Mouse (Mus musculus) CD4-positive, CD25-positive, alpha-beta regulatory T cell, adult 4 months (primary cell): ENCODE measurements around the gene Sgpp1. TPM values are rescaled to one million over a fixed set of nuclear protein-coding genes. Genes with fewer than 3 reads are reported as not detected.

Experiments
- ATAC-seq: one replicate; pipeline ENCODE4 v1.8.0; 2017
- polyA plus RNA-seq, 2 experiments: library from polyadenylated mRNA; unstranded; fragments of 100-300 nt; shearing (Covaris generic); gene quantifications; one replicate each; pipeline ENCODE4 v1.2.1; 2017

The Sgpp1 gene
- 10 to 100 TPM in 1 of 2 experiments, 1 to 10 TPM in 1; 9.7 to 18.9 TPM for polyA plus RNA-seq

DNA sequence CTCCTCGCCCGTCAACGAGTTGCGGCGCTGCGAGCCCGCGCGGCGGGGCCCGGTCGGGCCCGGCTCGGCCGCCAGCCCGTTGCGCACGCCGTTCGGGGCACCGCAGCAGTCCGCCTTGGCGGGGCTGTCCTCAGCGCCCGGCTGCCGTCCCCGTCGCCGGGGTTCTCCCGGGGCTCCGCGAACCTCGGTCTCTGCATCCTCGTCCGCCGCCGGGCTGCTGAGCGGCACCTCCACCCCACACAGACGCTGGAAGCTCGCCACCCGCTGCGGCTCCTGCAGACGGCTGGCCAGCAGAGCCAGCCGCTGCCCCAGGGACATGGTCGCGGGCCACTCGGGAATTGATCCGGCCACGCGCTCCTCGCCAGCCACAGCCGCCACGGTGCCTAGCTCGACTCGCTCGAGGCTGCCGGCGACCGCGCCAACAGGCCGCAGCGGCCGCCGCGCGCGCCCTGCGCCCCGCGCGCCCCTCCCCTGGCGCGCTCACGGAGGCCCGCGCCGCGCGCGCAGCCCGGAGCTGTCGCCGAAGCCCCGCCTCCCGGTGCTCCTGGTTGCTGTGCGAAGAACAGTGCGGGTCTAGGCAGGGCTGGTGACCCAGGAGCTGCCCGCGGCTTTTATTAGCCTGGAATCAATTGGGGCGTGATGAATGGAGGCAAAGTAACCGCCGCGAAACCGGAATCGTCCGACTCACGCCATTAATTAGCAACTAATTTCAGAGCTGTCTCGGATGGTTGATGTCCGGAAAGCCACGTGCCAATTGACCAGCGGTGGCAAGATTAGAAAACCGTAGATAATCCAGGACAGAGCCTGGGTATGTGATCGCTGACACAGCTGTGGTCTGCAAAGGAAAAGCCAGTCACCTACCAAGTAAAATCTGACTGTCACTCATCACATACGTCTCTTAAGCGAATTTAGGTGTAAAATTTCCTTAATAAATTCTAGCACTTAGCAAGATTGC lies at the start of gene Sgpp1:
Gene Sgpp1, minus strand, starts transcription at position 484 of the 955 bp plus-strand sequence.
- ATAC-seq = peak; percentile 75

DNA sequence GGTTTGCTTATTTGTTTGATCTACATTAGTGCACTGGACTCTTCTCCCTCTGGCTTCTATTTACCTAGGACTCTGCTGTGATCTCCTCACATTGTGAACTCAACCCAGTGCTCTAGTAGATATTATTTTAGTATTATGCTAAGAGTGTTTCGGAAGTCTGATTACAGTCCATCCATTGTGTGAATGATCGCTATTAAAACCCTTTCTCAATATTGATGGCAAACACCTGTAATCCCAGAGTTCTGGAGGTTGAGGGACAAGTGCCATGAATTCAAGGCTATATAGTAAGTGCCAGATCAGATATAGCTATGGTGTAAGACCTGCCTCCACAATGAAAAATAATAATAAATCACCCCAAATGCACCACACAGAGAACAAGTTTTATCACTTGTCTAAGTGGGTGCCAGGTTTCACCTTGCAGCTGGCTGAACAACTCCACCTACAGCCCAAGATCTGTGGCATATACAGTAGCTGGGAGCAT lies 48.8 kb upstream of the Sgpp1 start:
- no peak for ATAC-seq

DNA sequence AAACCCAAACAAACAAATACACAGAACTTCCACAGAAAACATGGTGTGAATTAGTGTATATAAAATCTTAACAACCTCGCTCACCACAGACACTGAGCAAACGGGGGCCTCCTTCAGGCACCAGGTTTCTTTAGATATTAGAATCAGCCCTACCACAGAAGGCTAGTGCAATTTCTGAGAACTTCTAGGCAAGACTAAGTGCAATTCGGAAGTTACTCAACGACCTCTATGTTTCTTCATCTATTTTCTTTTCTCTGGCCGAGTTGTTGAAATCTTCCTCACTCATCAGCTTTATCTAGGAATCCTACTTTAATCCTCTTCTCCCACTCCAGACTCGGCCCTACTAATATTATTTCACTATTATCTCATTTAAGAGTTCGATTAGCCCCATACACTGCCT lies 46.5 kb upstream of the Sgpp1 start:
- ATAC-seq = no peak

DNA sequence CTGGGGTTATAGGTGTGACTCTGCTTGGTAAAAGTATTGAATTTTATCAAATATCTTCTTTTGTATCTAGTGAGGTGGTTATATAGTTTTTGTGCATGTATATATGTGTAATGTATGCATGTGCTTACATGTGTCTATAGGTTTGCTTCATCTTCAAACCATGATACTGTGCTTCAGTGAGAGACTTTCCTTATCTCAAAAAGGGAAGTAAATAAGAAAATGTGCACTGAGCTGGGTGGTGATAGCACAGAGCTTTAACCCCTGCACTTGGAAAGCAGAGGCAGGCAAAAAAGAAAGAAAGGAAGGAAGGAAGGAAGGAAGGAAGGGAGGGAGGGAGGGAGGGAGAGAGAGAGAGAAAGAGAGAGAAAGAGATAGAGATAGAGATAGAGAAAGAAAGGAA lies 45.9 kb upstream of the Sgpp1 start:
- ATAC-seq = no peak

DNA sequence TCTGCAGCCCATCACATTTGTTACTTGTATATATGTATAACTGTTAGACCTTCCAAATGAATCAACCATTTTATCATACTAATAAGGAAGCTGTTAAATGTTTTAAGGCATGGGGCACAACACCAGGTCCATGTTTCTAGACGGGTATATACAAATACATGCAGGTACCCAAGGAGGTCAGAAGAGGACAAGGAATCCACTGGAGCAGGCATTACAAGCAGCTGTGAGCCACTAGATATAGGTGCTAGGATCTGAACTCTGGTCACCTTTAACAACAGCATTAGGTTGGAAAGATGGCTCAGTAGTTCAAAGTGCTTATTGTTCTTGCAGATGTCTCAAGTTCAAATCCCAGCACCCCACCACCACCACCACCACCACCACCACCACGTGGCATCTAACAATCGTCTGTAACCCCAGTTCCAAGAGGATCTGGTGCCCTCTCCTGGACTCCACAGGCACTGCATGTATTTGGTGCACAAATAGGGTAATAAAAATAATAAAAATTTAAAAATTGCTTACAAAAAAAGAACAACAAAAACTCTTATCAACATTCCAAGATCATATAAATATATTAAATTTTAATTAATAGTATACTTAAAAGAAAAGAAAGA lies 37.0 kb upstream of the Sgpp1 start:
- ATAC-seq = peak; percentile 89

DNA sequence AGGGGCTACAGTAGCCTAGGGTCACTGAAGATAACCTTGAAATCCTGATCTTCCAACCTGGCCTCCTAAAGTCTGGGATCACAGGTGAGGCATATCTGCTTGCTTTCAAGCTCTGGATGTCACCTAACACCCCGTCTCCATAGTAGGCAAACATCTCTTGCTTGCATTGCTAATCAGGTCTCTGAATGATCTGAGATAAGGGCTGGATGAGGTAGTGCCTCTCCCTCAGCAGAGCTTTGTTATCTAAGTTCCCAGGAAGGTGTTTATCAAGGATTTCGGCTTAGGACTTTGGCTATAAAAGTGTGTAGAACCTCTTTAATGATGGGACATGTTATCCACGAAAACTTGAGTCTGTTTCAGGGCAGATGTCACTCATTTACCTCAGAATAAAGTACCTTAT lies 35.9 kb upstream of the Sgpp1 start:
- no peak for ATAC-seq

DNA sequence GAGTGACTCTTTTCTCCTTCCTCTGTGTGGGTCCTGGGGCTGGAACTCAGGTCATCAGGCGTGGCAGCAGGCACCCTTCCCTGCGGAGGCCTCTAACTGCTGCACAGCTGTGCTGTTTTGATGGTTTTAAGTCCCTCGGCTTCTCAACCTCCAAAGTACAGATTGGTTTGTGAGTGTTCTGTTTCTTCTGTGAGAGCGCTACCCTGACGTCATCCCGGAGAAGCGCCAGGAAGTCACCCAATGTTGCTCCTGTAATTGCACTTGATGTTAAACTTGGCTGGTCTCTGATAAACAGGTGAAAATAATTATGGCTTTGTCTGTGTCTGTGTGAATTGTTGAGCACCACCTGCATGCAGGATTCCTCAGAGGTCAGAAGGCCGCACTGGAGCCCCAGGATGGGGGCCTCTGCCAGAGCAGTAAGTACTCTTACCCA lies 31.4 kb upstream of the Sgpp1 start:
- ATAC-seq = peak; percentile 96

DNA sequence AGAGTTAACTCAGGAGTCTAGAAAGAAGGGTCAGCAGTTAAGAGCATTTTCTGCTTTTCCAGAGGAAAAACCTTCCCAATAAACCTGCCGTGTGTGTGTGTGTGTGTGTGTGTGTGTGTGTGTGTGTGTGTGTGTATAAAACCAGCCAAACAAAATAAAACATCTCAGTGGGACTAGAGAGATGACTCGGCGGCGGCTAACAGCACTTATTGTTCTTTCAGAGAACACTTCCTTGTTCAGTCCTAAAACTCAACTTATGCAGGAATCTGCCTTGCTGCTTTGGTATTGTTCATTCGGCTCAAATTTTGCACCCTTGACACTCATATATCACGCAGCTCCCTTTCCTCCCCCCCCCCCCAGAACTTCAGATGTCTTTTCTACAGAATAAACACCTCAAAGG lies 30.9 kb upstream of the Sgpp1 start:
- no peak for ATAC-seq

DNA sequence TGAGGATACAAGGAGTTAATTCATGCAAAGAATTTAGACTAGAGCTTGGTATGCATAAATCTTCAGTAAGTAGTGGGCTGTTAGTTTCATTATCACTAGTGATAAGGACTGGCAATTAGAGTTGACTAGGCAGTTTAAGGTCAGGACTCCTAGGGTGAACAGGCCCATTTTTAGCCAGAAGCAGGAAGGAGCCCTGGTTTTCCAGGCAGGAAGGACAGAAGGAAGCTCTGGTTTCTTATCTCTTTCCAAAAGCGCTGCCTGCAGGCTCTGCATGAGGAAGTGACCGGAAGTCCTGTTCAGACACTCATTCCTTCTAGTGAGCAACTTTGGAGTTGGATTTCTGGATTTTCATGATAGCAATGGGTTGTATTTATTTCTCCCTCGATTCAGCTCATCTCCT lies 30.2 kb upstream of the Sgpp1 start:
- no peak for ATAC-seq

DNA sequence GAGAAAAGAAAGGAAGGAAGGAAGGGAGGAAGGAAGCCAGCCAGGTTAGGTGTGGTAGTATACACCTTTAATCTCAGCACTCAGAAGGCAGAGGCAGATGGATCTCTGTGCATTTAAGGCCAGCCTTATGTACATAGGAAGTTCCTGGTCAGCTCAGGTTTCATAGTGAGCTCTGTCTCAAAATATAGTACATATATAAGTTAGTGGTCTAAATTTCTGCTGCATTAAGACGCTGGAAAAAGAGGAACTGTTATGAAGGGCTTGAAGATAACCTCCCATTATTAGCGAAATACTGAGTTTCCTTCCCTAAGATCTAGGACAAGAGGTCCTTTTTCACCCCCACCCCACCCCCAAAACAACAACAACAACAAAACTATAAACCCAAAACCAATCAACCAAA lies 20.9 kb upstream of the Sgpp1 start:
- no peak for ATAC-seq

DNA sequence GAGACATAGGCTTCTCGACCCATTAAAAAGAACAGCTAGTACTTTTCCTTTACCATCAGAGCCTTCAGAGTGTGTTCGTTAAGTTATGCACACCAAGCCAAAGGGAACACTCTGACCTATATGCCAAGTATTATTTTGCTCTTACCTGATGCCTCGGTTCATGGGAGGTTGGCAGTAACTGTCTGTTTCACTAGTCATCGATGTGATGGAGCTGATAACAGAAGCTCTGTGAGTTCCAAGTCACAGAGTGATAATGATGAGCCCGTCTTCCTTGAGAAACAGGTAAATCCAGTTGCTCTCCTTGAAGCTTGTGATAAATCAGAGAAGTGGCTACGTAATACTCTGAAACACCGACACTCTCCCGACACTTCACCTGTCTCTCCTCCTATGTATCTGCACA lies 18.2 kb upstream of the Sgpp1 start:
- ATAC-seq = no peak

DNA sequence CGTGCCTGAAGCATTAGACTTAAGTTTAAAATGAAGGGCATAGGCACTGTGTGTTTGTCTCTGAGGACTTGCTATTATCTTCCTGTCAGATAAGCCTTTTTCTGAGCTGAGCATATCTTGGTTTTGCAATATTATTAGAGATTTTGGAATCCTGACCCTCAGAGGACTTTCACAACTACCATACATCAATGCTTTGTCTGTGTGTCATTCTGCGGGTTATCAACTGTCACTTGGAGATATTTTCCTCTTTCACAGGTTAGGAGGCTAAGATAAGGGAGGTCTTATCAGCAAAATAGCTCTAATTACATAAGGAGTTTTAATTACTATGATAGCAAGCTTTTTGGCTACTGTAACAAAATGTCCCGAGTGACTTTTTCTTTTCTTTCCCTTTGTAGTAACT lies 16.5 kb upstream of the Sgpp1 start:
- ATAC-seq = no peak

DNA sequence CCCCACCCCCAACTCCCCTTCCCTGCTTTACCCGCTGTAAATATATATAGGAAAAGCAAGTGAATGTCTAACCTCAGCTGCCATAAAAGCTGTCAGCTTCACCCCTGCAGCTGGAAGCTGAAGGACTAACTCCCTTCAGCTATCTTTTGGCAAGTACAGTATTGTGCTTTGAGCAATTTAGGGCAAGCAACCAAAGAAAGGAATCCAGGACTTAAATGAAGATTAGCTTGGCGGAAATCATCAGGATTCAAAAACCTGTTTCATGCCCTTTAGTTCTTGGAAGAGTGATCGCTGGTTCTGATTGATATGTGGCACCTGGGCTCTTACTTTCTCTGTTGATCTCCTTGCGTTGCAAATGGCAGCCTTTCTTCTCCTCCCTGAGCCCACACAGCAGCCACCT lies 13.0 kb upstream of the Sgpp1 start:
- ATAC-seq = no peak

DNA sequence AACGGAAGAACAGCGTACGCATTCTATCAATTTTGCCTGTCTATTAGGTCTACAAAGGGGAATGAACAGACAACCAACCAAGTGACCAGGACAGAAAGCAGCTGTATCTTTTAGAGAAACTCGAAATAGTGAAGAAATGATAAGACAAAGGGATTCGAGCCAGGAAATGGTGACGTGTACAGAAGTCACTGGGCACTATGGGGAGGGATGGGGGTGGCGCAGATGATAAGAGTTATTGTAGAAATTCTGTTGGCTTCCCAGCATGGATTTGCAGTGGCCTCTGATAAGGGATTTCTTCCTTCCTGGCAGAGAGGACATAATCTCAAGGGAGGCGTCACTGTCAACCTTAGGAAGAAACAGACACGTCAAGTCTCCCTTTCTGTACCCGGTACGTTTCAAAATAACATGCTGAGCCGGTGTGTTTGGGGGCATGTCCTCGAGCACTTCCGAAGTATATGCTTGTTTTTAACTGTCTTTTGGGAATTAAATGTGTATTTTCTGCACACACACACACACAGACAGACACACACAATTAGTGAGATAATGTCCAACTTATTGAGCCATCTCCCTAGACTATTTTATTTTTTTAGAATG lies 10.3 kb upstream of the Sgpp1 start:
- ATAC-seq = no peak

DNA sequence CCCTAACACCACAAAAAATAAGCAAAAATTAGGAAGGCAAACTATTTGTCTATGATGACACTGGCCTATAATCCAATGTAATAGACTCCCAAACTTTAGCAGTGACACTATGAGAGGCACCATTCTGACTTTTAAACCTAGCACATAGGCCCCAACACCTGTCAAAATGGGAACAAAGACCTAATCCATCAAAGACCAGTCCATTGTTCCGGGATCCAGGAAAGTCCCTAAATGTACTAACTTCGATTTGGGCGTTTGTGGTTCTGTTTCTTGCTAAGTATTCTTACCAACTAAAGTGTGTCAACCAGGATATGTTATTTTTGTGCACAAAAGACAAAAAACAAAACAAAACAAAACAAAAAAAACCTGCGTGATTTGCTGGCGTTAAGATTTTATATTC lies 6.6 kb upstream of the Sgpp1 start:
- ATAC-seq = no peak

DNA sequence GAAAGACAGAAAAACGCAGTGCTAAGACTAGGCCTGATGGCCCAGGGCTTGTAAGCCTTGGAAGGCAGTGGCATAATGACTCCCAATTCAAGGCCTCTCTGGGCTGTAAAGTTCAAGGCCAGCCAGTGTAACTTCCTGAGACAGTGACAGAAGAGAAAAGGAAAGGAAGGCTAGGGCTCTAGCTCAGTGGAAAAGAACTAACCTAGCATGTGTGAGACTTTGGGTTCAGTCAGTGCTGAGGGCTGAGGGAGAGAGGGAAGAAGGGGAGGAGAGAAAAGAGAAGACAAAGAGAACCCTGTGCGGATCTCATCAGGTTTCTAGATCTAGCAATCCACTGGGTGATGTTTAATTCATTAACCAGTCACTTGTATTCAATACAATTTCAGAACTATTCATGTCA lies 5.7 kb upstream of the Sgpp1 start:
- no peak for ATAC-seq

DNA sequence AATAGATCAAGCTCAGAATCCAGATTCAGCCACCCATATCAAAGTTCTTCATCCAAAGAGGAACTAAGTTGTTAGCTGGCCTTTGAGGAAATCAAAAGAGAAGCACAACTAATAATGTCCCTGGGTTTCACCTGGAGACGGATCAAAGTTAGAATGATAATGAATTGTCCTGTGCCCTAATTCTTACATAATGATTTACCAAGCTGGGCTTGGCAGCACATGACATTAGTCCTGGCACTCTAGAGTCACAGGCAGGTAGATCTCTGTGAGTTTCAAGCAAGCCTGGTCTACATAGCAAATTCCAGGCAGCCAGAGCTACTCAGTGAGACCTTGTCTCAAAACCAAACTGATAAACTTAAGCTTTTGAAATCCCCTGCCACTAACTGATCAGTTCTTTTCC lies 4.9 kb upstream of the Sgpp1 start:
- ATAC-seq = no peak

DNA sequence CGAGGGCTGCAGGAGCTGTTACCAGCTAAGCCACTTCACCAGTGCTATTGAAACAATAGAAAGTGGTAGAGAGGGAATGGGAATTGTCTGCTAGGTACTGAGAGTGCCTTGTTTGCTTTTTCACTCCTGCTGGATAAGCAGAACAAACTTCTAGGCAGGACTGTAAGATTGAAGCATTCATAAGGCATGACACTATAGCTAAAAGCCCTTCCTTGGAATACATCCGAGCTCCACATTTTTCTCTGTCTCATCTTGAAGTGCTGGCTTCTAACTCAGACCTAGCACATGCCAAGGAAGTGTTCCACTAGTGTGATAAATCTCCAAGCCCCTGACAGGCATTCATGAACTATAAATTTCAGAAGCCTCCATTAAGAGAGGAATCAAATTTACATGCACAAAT lies 4.1 kb upstream of the Sgpp1 start:
- no peak for ATAC-seq

DNA sequence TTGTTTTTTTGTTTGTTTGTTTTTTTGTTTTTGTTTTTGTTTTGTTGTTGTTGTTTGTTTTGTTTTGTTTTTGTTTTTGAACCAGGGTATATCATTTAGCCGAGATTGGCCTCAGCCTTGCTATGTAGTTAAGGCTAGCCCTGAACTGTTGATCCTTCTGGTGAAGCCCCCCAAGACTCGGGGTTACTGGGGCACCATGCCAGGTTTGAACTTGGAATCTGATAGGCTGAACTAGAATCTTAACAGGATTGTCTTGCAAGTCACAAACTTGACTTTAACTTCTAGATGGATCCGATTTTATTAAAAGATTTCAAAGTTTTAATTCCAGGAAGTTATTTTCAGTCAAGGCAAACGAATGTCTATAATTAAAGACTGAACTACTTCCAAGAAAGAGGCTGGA lies 767 bp upstream of the Sgpp1 start:
- ATAC-seq = no peak

DNA sequence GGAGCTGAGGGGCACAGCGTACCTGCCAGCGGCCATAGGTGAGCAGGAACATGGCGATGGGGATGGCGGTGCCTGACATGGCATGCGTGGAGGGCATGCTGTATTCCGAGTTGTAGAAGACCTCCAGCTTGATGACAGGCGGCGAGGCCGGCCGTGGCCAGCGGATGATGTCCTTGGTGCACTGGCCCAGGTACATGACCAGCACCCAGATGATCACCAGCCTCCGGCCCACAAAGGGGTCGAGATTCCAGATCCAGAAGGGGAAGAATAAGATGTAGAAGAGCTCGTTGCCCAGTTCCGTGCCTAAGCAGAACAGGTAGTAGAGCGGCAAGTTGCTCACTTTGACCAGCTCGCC lies 661 bp downstream of the Sgpp1 start:
- peak; percentile 7 for ATAC-seq

DNA sequence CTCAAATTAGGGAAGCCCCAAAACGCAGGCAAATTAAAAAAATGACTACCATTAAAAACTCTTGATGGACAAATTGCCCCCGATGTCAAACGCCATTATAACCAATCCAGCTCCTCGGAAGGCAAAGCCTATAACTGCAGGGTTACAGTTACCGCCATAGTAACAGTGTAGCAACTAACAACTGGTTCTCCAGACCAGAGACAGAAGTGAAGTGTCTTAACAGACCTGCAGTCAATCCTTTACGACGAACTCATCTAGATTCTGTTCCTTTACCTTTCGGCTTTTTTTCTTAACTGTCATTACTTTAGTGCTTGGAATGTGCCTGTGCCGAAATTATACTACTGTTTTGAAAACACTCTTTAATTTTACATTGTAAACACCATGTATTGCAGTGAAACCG lies 1.4 kb downstream of the Sgpp1 start:
- peak; percentile 24 for ATAC-seq

DNA sequence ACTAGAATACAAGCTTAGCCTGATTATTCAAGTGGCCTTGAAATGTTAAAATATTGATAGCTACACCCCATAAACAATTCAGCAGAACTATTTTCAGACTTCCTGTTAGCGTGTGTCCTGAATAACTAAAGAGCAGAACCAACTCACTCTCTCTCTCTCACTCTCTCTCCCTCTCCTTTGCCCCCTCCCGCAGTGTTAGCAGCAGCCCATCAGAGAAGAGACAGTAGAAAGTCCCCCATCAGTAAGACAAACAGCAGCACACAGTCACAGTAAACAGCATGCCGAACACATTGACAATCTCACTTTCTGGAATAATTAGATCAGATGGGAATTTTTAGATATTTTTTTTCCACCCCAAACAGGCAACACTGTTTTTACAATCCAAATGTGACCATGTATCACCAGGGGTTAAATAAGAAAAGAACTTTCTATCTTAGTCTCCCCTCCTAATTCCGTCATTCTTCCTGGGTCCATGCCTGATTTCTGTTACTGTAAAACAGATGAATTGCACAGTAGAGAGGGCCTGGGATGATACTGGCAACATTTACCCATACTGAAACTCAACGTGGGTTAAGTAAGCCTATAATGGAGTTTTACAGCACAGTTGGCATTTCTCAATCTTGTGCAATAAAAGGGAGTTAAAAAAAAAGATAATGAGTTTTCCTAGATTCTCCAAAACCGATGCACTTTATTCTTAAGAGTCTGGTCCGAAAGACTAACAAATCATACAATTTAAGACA lies 2.0 kb downstream of the Sgpp1 start:
- peak; percentile 28 for ATAC-seq

DNA sequence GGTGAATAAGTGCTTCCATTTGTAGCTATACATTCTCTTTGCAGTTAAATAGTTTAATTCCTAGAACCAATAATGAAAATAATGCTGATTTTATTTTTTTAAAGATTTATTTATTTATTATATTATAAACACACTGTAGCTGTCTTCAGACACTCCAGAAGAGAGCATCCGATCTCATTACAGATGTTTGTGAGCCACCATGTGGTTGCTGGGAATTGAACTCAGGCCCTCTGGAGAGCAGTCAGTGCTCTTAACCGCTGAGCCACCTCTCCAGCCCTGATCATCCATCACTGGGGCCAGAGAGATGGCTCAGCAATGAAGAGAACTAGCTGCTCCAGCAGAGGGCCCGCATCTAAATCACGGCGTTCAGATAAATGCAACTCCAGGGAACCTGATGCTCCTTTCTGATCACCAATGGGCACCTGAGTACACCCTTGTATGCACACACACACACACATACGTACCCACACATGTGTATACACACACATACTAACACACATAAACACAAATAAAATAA lies 3.5 kb downstream of the Sgpp1 start:
- ATAC-seq = no peak
